Mouse (Mus musculus): ENCODE measurements around the gene Zfp184. TPM values are rescaled to one million over a fixed set of nuclear protein-coding genes. Genes with fewer than 3 reads are reported as not detected.

Gene Zfp184
- total and polyA plus RNA-seq, 3 experiments, result 0.43 to 0.73 (median 0.70) TPM

GRCm38 (mm10) chr13:21930981-21931380 is 13.9 kb upstream of the Zfp184 start:
- no peaks in the 10 kb centered on the region for H3K27me3 ChIP-seq (ENCODE audit: control insufficient read depth, insufficient read depth, low read length)
- H3K27ac ChIP-seq, result no peak overlapping the region
- no peak for TF ChIP-seq CTCF (IDR thresholded peaks at IDR 0.05)
- TF ChIP-seq POLR2A (IDR thresholded peaks at IDR 0.05; ENCODE audit: insufficient read depth, low read depth, low read length), result no peak
- no peak for TF ChIP-seq EP300 (IDR thresholded peaks at IDR 0.05; ENCODE audit: insufficient read depth, low read depth, low read length)
- no peaks in the 10 kb centered on the region for H3K36me3 ChIP-seq (ENCODE audit: control insufficient read depth, insufficient read depth, low read length)
- H3K79me2 ChIP-seq (replicated peaks; ENCODE audit: control insufficient read depth, insufficient read depth, low read length), result no peaks in the 10 kb centered on the region
- H3K9ac ChIP-seq (ENCODE audit: low read depth, low read length), result no peak overlapping the region
- intact Hi-C loops (cut with DNase I), result no loop called here
- peaks cover 3% of the 10 kb centered on the region for H3K4me1 ChIP-seq (ENCODE audit: control insufficient read depth, insufficient read depth, low read length)
- DNase-seq, result no peak
- H3K4me3 ChIP-seq, result no peak overlapping the region
- 54% methylated on average over 10 of the region's 10 CpGs for WGBS

GRCm38 (mm10) chr13:21931740-21932139 is 13.2 kb upstream of the Zfp184 start:
- intact Hi-C loops (cut with DNase I), result no loop called here
- no peaks in the 10 kb centered on the region for H3K27me3 ChIP-seq (ENCODE audit: control insufficient read depth, insufficient read depth, low read length)
- H3K4me3 ChIP-seq, result no peak overlapping the region
- H3K79me2 ChIP-seq (replicated peaks; ENCODE audit: control insufficient read depth, insufficient read depth, low read length), result no peaks in the 10 kb centered on the region
- DNase-seq, result no peak
- H3K9ac ChIP-seq (ENCODE audit: low read depth, low read length), result no peak overlapping the region
- H3K36me3 ChIP-seq (ENCODE audit: control insufficient read depth, insufficient read depth, low read length), result no peaks in the 10 kb centered on the region
- WGBS, result 83% methylated on average over 6 of the region's 6 CpGs
- TF ChIP-seq POLR2A (IDR thresholded peaks at IDR 0.05; ENCODE audit: insufficient read depth, low read depth, low read length), result no peak
- no peak for TF ChIP-seq CTCF (IDR thresholded peaks at IDR 0.05)
- no peak for TF ChIP-seq EP300 (IDR thresholded peaks at IDR 0.05; ENCODE audit: insufficient read depth, low read depth, low read length)
- H3K27ac ChIP-seq, result no peak overlapping the region
- H3K4me1 ChIP-seq (ENCODE audit: control insufficient read depth, insufficient read depth, low read length), result peaks cover 3% of the 10 kb centered on the region

- peaks cover 3% of the 10 kb centered on the region for H3K4me1 ChIP-seq (ENCODE audit: control insufficient read depth, insufficient read depth, low read length)
- TF ChIP-seq POLR2A (IDR thresholded peaks at IDR 0.05; ENCODE audit: insufficient read depth, low read depth, low read length), result no peak
- TF ChIP-seq CTCF (IDR thresholded peaks at IDR 0.05), result no peak
- TF ChIP-seq EP300 (IDR thresholded peaks at IDR 0.05; ENCODE audit: insufficient read depth, low read depth, low read length), result no peak
- no peak overlapping the region; the same call in 1 of the 2 replicates for H3K27ac ChIP-seq
- H3K27me3 ChIP-seq (ENCODE audit: control insufficient read depth, insufficient read depth, low read length), result no peaks in the 10 kb centered on the region
- 37% methylated on average over 28 of the region's 28 CpGs for WGBS
- intact Hi-C loops (cut with DNase I), result no loop called here
- no peak overlapping the region for H3K9ac ChIP-seq (ENCODE audit: low read depth, low read length)
- peak in 1 of 2 experiments; percentile 27 for DNase-seq
- H3K36me3 ChIP-seq (ENCODE audit: control insufficient read depth, insufficient read depth, low read length), result no peaks in the 10 kb centered on the region
- H3K79me2 ChIP-seq (replicated peaks; ENCODE audit: control insufficient read depth, insufficient read depth, low read length), result no peaks in the 10 kb centered on the region
- H3K4me3 ChIP-seq, result peak overlapping the region; percentile 33
Observed at GRCm38 (mm10) chr13:21933626-21934548, 11.0 kb upstream of the Zfp184 start.

- no peaks in the 10 kb centered on the region for H3K79me2 ChIP-seq (replicated peaks; ENCODE audit: control insufficient read depth, insufficient read depth, low read length)
- H3K36me3 ChIP-seq (ENCODE audit: control insufficient read depth, insufficient read depth, low read length), result no peaks in the 10 kb centered on the region
- peaks cover 3% of the 10 kb centered on the region for H3K4me1 ChIP-seq (ENCODE audit: control insufficient read depth, insufficient read depth, low read length)
- intact Hi-C loops (cut with DNase I), result no loop called here
- no peak overlapping the region for H3K27ac ChIP-seq
- WGBS, result 28% methylated on average over 17 of the region's 17 CpGs
- H3K4me3 ChIP-seq, result no peak overlapping the region; the same call in 1 of the 2 replicates
- peak; percentile 67 to 82 for DNase-seq
- no peak overlapping the region for H3K9ac ChIP-seq (ENCODE audit: low read depth, low read length)
- H3K27me3 ChIP-seq (ENCODE audit: control insufficient read depth, insufficient read depth, low read length), result no peaks in the 10 kb centered on the region
- TF ChIP-seq CTCF (IDR thresholded peaks at IDR 0.05) (no peak), EP300 (IDR thresholded peaks at IDR 0.05; ENCODE audit: insufficient read depth, low read depth, low read length) (no peak), POLR2A (IDR thresholded peaks at IDR 0.05; ENCODE audit: insufficient read depth, low read depth, low read length) (no peak)
Observed at GRCm38 (mm10) chr13:21934982-21935791, 9.7 kb upstream of the Zfp184 start.

- intact Hi-C loops (cut with DNase I), result no loop called here
- no peaks in the 10 kb centered on the region for H3K27me3 ChIP-seq (ENCODE audit: control insufficient read depth, insufficient read depth, low read length)
- 21% methylated on average over 7 of the region's 7 CpGs for WGBS
- TF ChIP-seq POLR2A (IDR thresholded peaks at IDR 0.05; ENCODE audit: insufficient read depth, low read depth, low read length) (no peak), CTCF (IDR thresholded peaks at IDR 0.05) (no peak), EP300 (IDR thresholded peaks at IDR 0.05; ENCODE audit: insufficient read depth, low read depth, low read length) (no peak)
- no peak for DNase-seq
- no peak overlapping the region for H3K27ac ChIP-seq
- H3K4me3 ChIP-seq, result no peak overlapping the region; the same call in 1 of the 2 replicates
- peaks cover 3% of the 10 kb centered on the region for H3K4me1 ChIP-seq (ENCODE audit: control insufficient read depth, insufficient read depth, low read length)
- H3K9ac ChIP-seq (ENCODE audit: low read depth, low read length), result no peak overlapping the region
- H3K36me3 ChIP-seq (ENCODE audit: control insufficient read depth, insufficient read depth, low read length), result no peaks in the 10 kb centered on the region
- H3K79me2 ChIP-seq (replicated peaks; ENCODE audit: control insufficient read depth, insufficient read depth, low read length), result no peaks in the 10 kb centered on the region
Observed at GRCm38 (mm10) chr13:21935833-21936232, 9.1 kb upstream of the Zfp184 start.

All from heart, adult 2 months (tissue).